ENCODE assay signal across 14 mouse cellular contexts in genomic region chr1:45860349-45860748, GRCm38 (mm10). TPM values are rescaled to one million over a fixed set of nuclear protein-coding genes. Genes with fewer than 3 reads are reported as not detected.
DNase-seq lines count a peak whose midpoint lies in the region; ATAC-seq and TF ChIP-seq lines count a peak whose summit lies in the region.
"Had no signal": no experiment of that assay in that cellular context is flagged by ENCODE, and none has a peak within 500 bp of the region (broad histone marks: within the 10 kb centered on the region; RNA-seq: fewer than 3 reads in every experiment).

No protein-coding gene starts in this region.

- ATAC-seq in lung, embryonic 15.5 days (ENCODE audit: borderline replicate concordance, extremely low read depth, low FRiP score, low TSS enrichment), result no peak
- ATAC-seq in intestine, embryonic 14.5 days (replicated peaks; ENCODE audit: low FRiP score, low TSS enrichment, low read depth), result no peak
- ATAC-seq: midbrain, embryonic 15.5 days had no signal

- no peak for TF ChIP-seq CTCF in lung, adult 2 months (IDR thresholded peaks at IDR 0.05; ENCODE audit: insufficient read depth, low read length)

- H3K9me3 ChIP-seq in lung, embryonic 15.5 days, result peaks cover 3% of the 10 kb centered on the region; the same call in 1 of the 2 replicates
- no peaks in the 10 kb centered on the region for H3K9me3 ChIP-seq in intestine, embryonic 14.5 days (ENCODE audit: control insufficient read depth, low read length)
- H3K9me3 ChIP-seq: midbrain, embryonic 15.5 days had no signal

- H3K4me1 ChIP-seq in lung, embryonic 15.5 days, result peaks cover 23% of the 10 kb centered on the region
- H3K4me1 ChIP-seq in lung, adult 2 months (ENCODE audit: control insufficient read depth, insufficient read depth, low read length), result peaks cover 9% of the 10 kb centered on the region
- peaks cover 5% of the 10 kb centered on the region for H3K4me1 ChIP-seq in brown adipose tissue, adult 24 weeks (ENCODE audit: control insufficient read depth, insufficient read depth, insufficient read length, low read length)
- H3K4me1 ChIP-seq in intestine, embryonic 14.5 days (replicated peaks; ENCODE audit: control insufficient read depth, insufficient read depth, low read length), result peaks cover 20% of the 10 kb centered on the region
- H3K4me1 ChIP-seq: midbrain, embryonic 15.5 days had no signal

- H3K36me3 ChIP-seq in lung, embryonic 15.5 days, result no peaks in the 10 kb centered on the region
- no peaks in the 10 kb centered on the region for H3K36me3 ChIP-seq in intestine, embryonic 14.5 days (ENCODE audit: control insufficient read depth, insufficient read depth, low read length)
- H3K36me3 ChIP-seq: midbrain, embryonic 15.5 days had no signal

- H3K27me3 ChIP-seq in lung, embryonic 15.5 days, result peaks cover 9% of the 10 kb centered on the region
- no peaks in the 10 kb centered on the region for H3K27me3 ChIP-seq in intestine, embryonic 14.5 days (replicated peaks; ENCODE audit: control insufficient read depth, insufficient read depth, low read length)
- H3K27me3 ChIP-seq: midbrain, embryonic 15.5 days had no signal

- H3K4me2 ChIP-seq in lung, embryonic 15.5 days, result peak overlapping the region; percentile 28
- peak overlapping the region; percentile 4; the same call in 1 of the 2 replicates for H3K4me2 ChIP-seq in intestine, embryonic 14.5 days (ENCODE audit: low read length)
- H3K4me2 ChIP-seq: midbrain, embryonic 15.5 days had no signal

- no peak overlapping the region for H3K4me3 ChIP-seq in lung, embryonic 15.5 days
- no peak overlapping the region for H3K4me3 ChIP-seq in lung, adult 2 months (replicated peaks; ENCODE audit: extremely low read depth, low read depth, low read length)
- no peak overlapping the region for H3K4me3 ChIP-seq in brown adipose tissue, adult 24 weeks (ENCODE audit: insufficient read depth, low read depth, low read length)
- no peak overlapping the region for H3K4me3 ChIP-seq in intestine, embryonic 14.5 days (ENCODE audit: low read depth, low read length)
- H3K4me3 ChIP-seq: midbrain, embryonic 15.5 days had no signal

- WGBS in lung, embryonic 15.5 days, result 19% methylated on average over 5 of the region's 5 CpGs
- WGBS in lung, adult 2 months, result 12% methylated on average over 5 of the region's 5 CpGs
- 25% methylated on average over 5 of the region's 5 CpGs for WGBS in intestine, embryonic 14.5 days

- DNase-seq in lung, adult 2 months, result no peak
- DNase-seq in intestine, embryonic 14.5 days (ENCODE audit: low spot score), result no peak
- peak; percentile 19 for DNase-seq in skeletal muscle tissue, adult 2 months (ENCODE audit: low read depth, low spot score)
- no peak for DNase-seq in thymus, postnatal 10 days (ENCODE audit: low spot score in 2 of 2)
- no peak for DNase-seq in spleen, postnatal 10 days (ENCODE audit: low spot score in 2 of 2)
- DNase-seq in layer of hippocampus, postnatal 25 days (ENCODE audit: extremely low spot score in 1 of 2, low spot score in 1 of 2), result no peak
- DNase-seq: embryo, embryonic 11 days; gastrocnemius, postnatal 10 days; retina, postnatal 1 day had no signal

- H3K9ac ChIP-seq in lung, embryonic 15.5 days, result no peak overlapping the region
- H3K9ac ChIP-seq in intestine, embryonic 14.5 days (ENCODE audit: low read length), result no peak overlapping the region
- H3K9ac ChIP-seq: midbrain, embryonic 15.5 days had no signal

- TF ChIP-seq POLR2A in lung, adult 2 months (IDR thresholded peaks at IDR 0.05; ENCODE audit: borderline replicate concordance, extremely low read depth, low read depth, low read length), result no peak

- H3K27ac ChIP-seq in lung, embryonic 15.5 days, result no peak overlapping the region
- H3K27ac ChIP-seq in brown adipose tissue, adult 24 weeks (replicated peaks; ENCODE audit: low read depth, low read length), result peak overlapping the region; percentile 38
- H3K27ac ChIP-seq in intestine, embryonic 14.5 days (ENCODE audit: low read depth), result peak overlapping the region; percentile 57
- H3K27ac ChIP-seq: midbrain, embryonic 15.5 days had no signal

RNA-seq across cellular contexts. Expression of gene Gm5269, which starts 29.7 kb away (rescaled TPM):
- polyA plus RNA-seq in lung, embryonic 15.5 days (2015; fragmentation: Nextera tagmentation; extraction: Ambion mirVana), result not detected in 2 replicates
- polyA plus RNA-seq in lung, adult 2 months (2012; rRNA removed), result not detected in 2 replicates
- polyA plus RNA-seq in brown adipose tissue, adult 24 weeks (2012; ENCODE audit: insufficient read depth, insufficient read length, missing spikeins), result not detected in 2 replicates
- not detected in 2 replicates for polyA plus RNA-seq in intestine, embryonic 14.5 days (2014; fragmentation: Nextera tagmentation; extraction: Ambion mirVana)
- not detected for total RNA-seq in layer of hippocampus, postnatal 25 days (2021)
- total RNA-seq: adrenal gland, adult 18-20 months; gastrocnemius, postnatal 10 days; layer of hippocampus, postnatal 10 days had no signal
- polyA plus RNA-seq: midbrain, embryonic 15.5 days had no signal
